Mouse (Mus musculus) layer of hippocampus, adult 9-11 months (tissue): ENCODE data around the gene Gm10428.

Experiments
- DNase-seq: peaks from one replicate; pipeline ENCODE4 v3.0.0; 2022

Gm10428 gene

DNA sequence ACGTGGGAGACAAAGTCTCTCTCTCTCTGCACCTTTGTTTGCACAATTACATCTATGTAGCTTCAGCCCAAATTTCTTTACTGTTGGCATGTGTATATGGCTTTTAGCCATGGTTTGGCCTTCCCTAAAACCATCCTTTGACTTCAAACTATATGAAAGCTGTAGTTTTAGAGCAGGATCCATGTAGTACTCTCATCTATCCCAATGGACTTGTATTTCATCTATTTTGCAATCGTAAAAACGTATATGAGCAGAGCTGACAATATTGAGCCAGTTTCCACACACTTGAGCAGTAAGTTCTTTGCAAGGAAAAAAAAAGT lies 36.7 kb downstream of the Gm10428 start:
- DNase-seq, result no peak
